Mouse (Mus musculus) G1E (cell line): Measurements from ENCODE around the gene Bahcc1.

Experiments
- CTCF ChIP-seq: IDR thresholded peaks from 2 replicates; pipeline ENCODE4 v1.5.1; 2012; ENCODE audit warnings: low read depth, low read length, inconsistent platforms, mixed read lengths
- GATA1 ChIP-seq: IDR thresholded peaks from 2 replicates; pipeline ENCODE4 v1.6.1; 2012; ENCODE audit warnings: borderline replicate concordance, low read length, inconsistent platforms, mixed read lengths
- GATA2 ChIP-seq: IDR thresholded peaks from 2 replicates; pipeline ENCODE4 v1.6.1; 2012; ENCODE audit warnings: low read depth, low read length, inconsistent platforms, borderline replicate concordance
- POLR2AphosphoS5 ChIP-seq: IDR thresholded peaks from 2 replicates; pipeline ENCODE4 v1.6.1; 2012; ENCODE audit warnings: low read depth, low read length, inconsistent platforms; ENCODE audit not compliant: insufficient replicate concordance
- TAL1 ChIP-seq: conservative IDR thresholded peaks from 2 replicates; pipeline ENCODE4 v1.6.1; 2012; ENCODE audit warnings: low read depth, low read length, inconsistent platforms, mixed read lengths

- TF ChIP-seq CTCF (no peak), TAL1 (no peak), GATA1 (no peak), GATA2 (no peak), POLR2AphosphoS5 (no peak)
Measured at GRCm38 (mm10) chr11:120216540-120217324, 16.0 kb upstream of the Bahcc1 start.
